Mouse (Mus musculus) liver, embryonic 14.5 days (tissue): ENCODE results near the gene Ing1.
"Not testable (repeated sequence)": the region's sequence is repeated elsewhere in the genome, so short reads cannot be mapped to it uniquely, and the experiment has no call there.

Experiments
- CTCF ChIP-seq: IDR thresholded peaks from 2 replicates; pipeline ENCODE4 v1.5.1; 2016; ENCODE audit warnings: antibody characterized with exemption, low read depth, control low read depth
- EP300 ChIP-seq: IDR thresholded peaks from 2 replicates; pipeline ENCODE4 v1.6.1; 2016; ENCODE audit warnings: antibody characterized with exemption, low read depth

DNA sequence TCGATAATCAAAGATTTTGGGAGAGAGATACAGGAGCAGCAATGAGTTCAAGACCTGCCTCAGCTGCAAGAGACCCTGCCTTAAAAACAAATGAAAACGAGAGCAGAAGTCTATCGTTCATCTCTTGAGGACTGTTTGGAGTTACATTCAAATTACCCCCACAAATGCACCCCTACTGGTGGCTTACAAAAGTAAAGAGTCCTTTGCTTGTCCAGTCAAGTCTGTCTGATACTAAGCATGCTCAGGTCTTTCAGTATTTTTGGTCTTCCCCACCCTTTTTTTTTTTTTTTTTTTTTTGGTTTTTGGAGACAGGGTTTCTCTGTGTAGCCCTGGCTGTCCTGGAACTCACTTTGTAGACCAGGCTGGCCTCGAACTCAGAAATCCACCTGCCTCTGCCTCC, 3.9 kb upstream of the Ing1 start:
- TF ChIP-seq EP300, CTCF: not testable (repeated sequence)
